Mouse (Mus musculus): ENCODE results near the gene Methig1. TPM values are rescaled to one million over a fixed set of nuclear protein-coding genes. Genes with fewer than 3 reads are reported as not detected.
A peak's percentile ranks its signal among the peaks of the same experiment; 100 is the strongest.
"Not testable (repeated sequence)": the region's sequence is repeated elsewhere in the genome, so short reads cannot be mapped to it uniquely, and the experiment has no call there.

The Methig1 gene
- polyA plus RNA-seq, 1 experiment from 2014 or later, result 2.6 TPM

GRCm38 (mm10) chr15:100421758-100422197 is 68.8 kb downstream of the Methig1 start, which contains the start of gene Gm5475:
Gene Gm5475 (plus strand): TSS chr15:100422147.
- not testable (repeated sequence) for ATAC-seq (ENCODE audit: low read depth); H3K36me3 ChIP-seq; H3K9me3 ChIP-seq
- WGBS, result 38% methylated on average over 3 of the region's 3 CpGs
- H3K4me1 ChIP-seq (replicated peaks), result peaks cover 58% of the 10 kb centered on the region
- peak within 1 kb of the TSS; percentile 91 for H3K4me3 ChIP-seq
- H3K4me2 ChIP-seq, result peak within 1 kb of the TSS; percentile 80
- peaks cover 29% of the 10 kb centered on the region for H3K27me3 ChIP-seq
- H3K9ac ChIP-seq, result peak within 1 kb of the TSS; percentile 97
- H3K27ac ChIP-seq (replicated peaks), result peak within 1 kb of the TSS; percentile 52

GRCm38 (mm10) chr15:100422476-100422875 is 69.5 kb downstream of the Methig1 start:
- ATAC-seq (ENCODE audit: low read depth), result peak; percentile 85
- peak overlapping the region; percentile 97 for H3K9ac ChIP-seq
- peak overlapping the region; percentile 91 for H3K4me3 ChIP-seq
- peaks cover 58% of the 10 kb centered on the region for H3K4me1 ChIP-seq (replicated peaks)
- WGBS, result under 1% methylated on average over 43 of the region's 44 CpGs
- peaks cover 29% of the 10 kb centered on the region for H3K27me3 ChIP-seq
- H3K36me3 ChIP-seq, result no peaks in the 10 kb centered on the region
- H3K4me2 ChIP-seq, result peak overlapping the region; percentile 80
- H3K27ac ChIP-seq (replicated peaks), result peak overlapping the region; percentile 52
- no peaks in the 10 kb centered on the region for H3K9me3 ChIP-seq

- no peaks in the 10 kb centered on the region for H3K36me3 ChIP-seq
- H3K4me2 ChIP-seq, result peak overlapping the region; percentile 80
- peak; percentile 97 for ATAC-seq (ENCODE audit: low read depth)
- no peaks in the 10 kb centered on the region for H3K9me3 ChIP-seq
- peak overlapping the region; percentile 91 for H3K4me3 ChIP-seq
- peak overlapping the region; percentile 52 for H3K27ac ChIP-seq (replicated peaks)
- peaks cover 55% of the 10 kb centered on the region for H3K4me1 ChIP-seq (replicated peaks)
- 1% methylated on average over 61 of the region's 65 CpGs for WGBS
- peaks cover 29% of the 10 kb centered on the region for H3K27me3 ChIP-seq
- H3K9ac ChIP-seq, result peak overlapping the region; percentile 97
Measured at GRCm38 (mm10) chr15:100422899-100423860, 70.2 kb downstream of the Methig1 start.

- Histone ChIP-seq H3K9me3 (no peaks in the 10 kb centered on the region), H3K9ac (peak overlapping the region; percentile 64), H3K4me2 (peak overlapping the region; percentile 80), H3K27me3 (peaks cover 29% of the 10 kb centered on the region), H3K27ac (replicated peaks) (no peak overlapping the region), H3K36me3 (no peaks in the 10 kb centered on the region), H3K4me1 (replicated peaks) (peaks cover 50% of the 10 kb centered on the region), H3K4me3 (peak overlapping the region; percentile 91)
- no peak for ATAC-seq (ENCODE audit: low read depth)
- 3% methylated on average over 14 of the region's 14 CpGs for WGBS
Measured at GRCm38 (mm10) chr15:100423916-100424315, 71.0 kb downstream of the Methig1 start.

GRCm38 (mm10) chr15:100424396-100425122 is 71.6 kb downstream of the Methig1 start, which contains the start of gene Slc11a2:
Gene Slc11a2 (minus strand): TSS chr15:100425072.
- Histone ChIP-seq H3K9ac (peak within 1 kb of the TSS; percentile 64), H3K36me3 (no peaks in the 10 kb centered on the region), H3K9me3 (no peaks in the 10 kb centered on the region), H3K27ac (replicated peaks) (no peak within 1 kb of the TSS), H3K4me3 (peak within 1 kb of the TSS; percentile 91), H3K4me2 (peak within 1 kb of the TSS; percentile 80), H3K27me3 (peaks cover 29% of the 10 kb centered on the region), H3K4me1 (replicated peaks) (peaks cover 44% of the 10 kb centered on the region)
- 31% methylated on average over 17 of the region's 17 CpGs for WGBS
- ATAC-seq (ENCODE audit: low read depth), result no peak

DNA sequence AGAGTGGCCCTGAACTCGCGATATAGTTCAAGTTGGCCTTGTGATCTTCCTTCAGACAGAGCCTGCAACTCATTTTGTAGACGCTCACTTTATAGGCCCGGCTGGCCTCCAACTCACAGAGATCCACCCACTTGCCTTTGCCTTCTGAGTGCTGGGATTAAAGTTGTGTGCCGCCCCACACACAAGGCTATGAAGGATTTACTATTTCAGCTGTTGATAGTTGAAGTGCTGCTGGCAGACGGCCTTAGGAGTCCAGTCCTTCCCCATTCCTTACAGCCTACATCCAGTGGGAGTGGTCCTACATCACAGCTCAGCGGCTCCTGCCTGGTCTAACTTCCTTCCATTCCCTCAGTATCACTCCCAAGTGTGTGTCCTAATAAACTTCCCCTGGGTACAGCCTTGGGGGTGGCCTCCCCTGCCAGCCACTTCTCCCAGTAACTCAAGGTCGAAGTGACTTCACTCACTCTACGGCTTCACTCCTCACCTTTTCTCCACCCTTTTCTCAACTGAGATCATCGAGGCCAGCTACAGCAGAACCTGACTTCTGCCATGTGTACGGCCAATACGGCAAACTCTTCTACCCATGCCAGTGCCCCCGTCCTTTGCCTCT is 75.5 kb downstream of the Methig1 start:
- Histone ChIP-seq H3K4me2 (no peak overlapping the region), H3K9me3 (no peaks in the 10 kb centered on the region), H3K9ac (no peak overlapping the region), H3K4me3 (no peak overlapping the region), H3K36me3 (no peaks in the 10 kb centered on the region), H3K27ac (replicated peaks) (no peak overlapping the region), H3K4me1 (replicated peaks) (peaks cover 14% of the 10 kb centered on the region), H3K27me3 (peaks cover 29% of the 10 kb centered on the region)
- 80% methylated on average over 13 of the region's 13 CpGs for WGBS
- no peak for ATAC-seq (ENCODE audit: low read depth)

GRCm38 (mm10) chr15:100429959-100430565 is 77.1 kb downstream of the Methig1 start:
- Histone ChIP-seq H3K27ac (replicated peaks) (no peak overlapping the region), H3K4me2 (no peak overlapping the region), H3K9me3 (no peaks in the 10 kb centered on the region), H3K4me3 (no peak overlapping the region), H3K27me3 (peaks cover 13% of the 10 kb centered on the region), H3K4me1 (replicated peaks) (no peaks in the 10 kb centered on the region), H3K36me3 (no peaks in the 10 kb centered on the region), H3K9ac (no peak overlapping the region)
- WGBS, result 72% methylated on average over 11 of the region's 11 CpGs
- ATAC-seq (ENCODE audit: low read depth), result no peak

DNA sequence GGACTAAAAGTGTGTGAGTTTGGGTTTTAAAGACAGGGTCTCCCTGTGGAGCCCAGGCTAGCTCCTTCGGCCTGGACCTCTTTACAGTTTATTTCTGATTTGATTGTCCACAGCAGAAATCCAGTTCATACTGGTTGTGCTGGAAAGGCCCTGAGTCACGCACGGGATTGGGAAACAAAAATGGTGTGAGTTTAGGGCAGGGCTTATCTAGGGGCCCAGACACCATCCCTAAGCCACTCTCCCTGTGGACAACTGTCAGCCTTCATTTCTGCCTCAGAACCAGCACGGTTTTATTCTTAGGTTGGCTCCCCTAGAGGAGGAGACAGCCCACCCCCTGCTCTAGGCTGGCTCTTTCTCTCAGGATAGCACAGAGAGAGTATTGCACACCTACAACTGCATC is 80.3 kb downstream of the Methig1 start:
- H3K36me3 ChIP-seq, result no peaks in the 10 kb centered on the region
- H3K9ac ChIP-seq, result no peak overlapping the region
- H3K27me3 ChIP-seq, result no peaks in the 10 kb centered on the region
- no peak for ATAC-seq (ENCODE audit: low read depth)
- no peak overlapping the region for H3K4me3 ChIP-seq
- H3K4me1 ChIP-seq (replicated peaks), result no peaks in the 10 kb centered on the region
- H3K9me3 ChIP-seq, result no peaks in the 10 kb centered on the region
- WGBS, result 72% methylated on average over 4 of the region's 4 CpGs
- H3K27ac ChIP-seq (replicated peaks), result no peak overlapping the region
- no peak overlapping the region for H3K4me2 ChIP-seq

Other genes starting within 250 kb of the Methig1 start
- 14.8 and 17.7 TPM in 2 replicates for gene Atf1, start 125.3 kb upstream of the Methig1 start, polyA plus RNA-seq (2015; fragmentation: Nextera tagmentation; extraction: Ambion mirVana)
- gene Tmprss12, start 72.3 kb upstream of the Methig1 start, polyA plus RNA-seq (2015; fragmentation: Nextera tagmentation; extraction: Ambion mirVana), result not detected in 2 replicates
- 4.6 and 5.1 TPM in 2 replicates for gene Mettl7a1, start 49.0 kb upstream of the Methig1 start, polyA plus RNA-seq (2015; fragmentation: Nextera tagmentation; extraction: Ambion mirVana)
- 1.9 and 2.0 TPM in 2 replicates for gene Mettl7a3, start 18.2 kb upstream of the Methig1 start, polyA plus RNA-seq (2015; fragmentation: Nextera tagmentation; extraction: Ambion mirVana)
- gene Mettl7a2, start 51 bp downstream of the Methig1 start, polyA plus RNA-seq (2015; fragmentation: Nextera tagmentation; extraction: Ambion mirVana), result not detected in 2 replicates
- gene Higd1c, start 11.4 kb downstream of the Methig1 start, polyA plus RNA-seq (2015; fragmentation: Nextera tagmentation; extraction: Ambion mirVana), result 3.1 and 3.2 TPM in 2 replicates
- gene Gm5475, start 69.0 kb downstream of the Methig1 start, polyA plus RNA-seq (2015; fragmentation: Nextera tagmentation; extraction: Ambion mirVana), result 0.10 TPM in 1 of 2 replicates, not detected in the other
- gene Slc11a2, start 71.9 kb downstream of the Methig1 start, polyA plus RNA-seq (2015; fragmentation: Nextera tagmentation; extraction: Ambion mirVana), result 22.3 and 23.4 TPM in 2 replicates
- 54.0 and 57.9 TPM in 2 replicates for gene Letmd1, start 115.9 kb downstream of the Methig1 start, polyA plus RNA-seq (2015; fragmentation: Nextera tagmentation; extraction: Ambion mirVana)
- gene Csrnp2, start 142.3 kb downstream of the Methig1 start, polyA plus RNA-seq (2015; fragmentation: Nextera tagmentation; extraction: Ambion mirVana), result 39.1 and 43.8 TPM in 2 replicates
- gene Tfcp2, start 198.9 kb downstream of the Methig1 start, polyA plus RNA-seq (2015; fragmentation: Nextera tagmentation; extraction: Ambion mirVana), result 35.4 and 36.8 TPM in 2 replicates
- 38.8 and 41.6 TPM in 2 replicates for gene Pou6f1, start 246.8 kb downstream of the Methig1 start, polyA plus RNA-seq (2015; fragmentation: Nextera tagmentation; extraction: Ambion mirVana)

All from neural tube, embryonic 13.5 days (tissue).